Comparison of ENCODE assay signal across 13 mouse cellular contexts in genomic region chr13:93057492-93058260, GRCm38 (mm10).
"Had no signal": no experiment of that assay in that cellular context is flagged by ENCODE, and none has a peak within 500 bp of the region (broad histone marks: within the 10 kb centered on the region; RNA-seq: fewer than 3 reads in every experiment).

No protein-coding gene starts in this region.

- H3K9me3 ChIP-seq: kidney, embryonic 15.5 days; limb, embryonic 13.5 days; stomach, embryonic 15.5 days had no signal

- H3K4me1 ChIP-seq: kidney, embryonic 15.5 days; limb, embryonic 13.5 days; stomach, embryonic 15.5 days had no signal

- H3K27ac ChIP-seq: kidney, embryonic 15.5 days; limb, embryonic 13.5 days; liver, embryonic 14.5 days; stomach, embryonic 15.5 days had no signal

- DNase-seq: kidney, adult 2 months; kidney, postnatal 14 days; left cerebral cortex, postnatal 4 days; lung, adult 2 months; lung, postnatal 36 days; thymus, postnatal 36 days had no signal

- H3K36me3 ChIP-seq: kidney, embryonic 15.5 days; limb, embryonic 13.5 days; stomach, embryonic 15.5 days had no signal

- H3K4me3 ChIP-seq: kidney, embryonic 15.5 days; limb, embryonic 13.5 days; stomach, embryonic 15.5 days had no signal

- ATAC-seq: intestine, embryonic 16.5 days; lung, postnatal 0 days; midbrain, embryonic 16.5 days had no signal

- H3K27me3 ChIP-seq: kidney, embryonic 15.5 days; limb, embryonic 13.5 days; stomach, embryonic 15.5 days had no signal

- H3K9ac ChIP-seq: kidney, embryonic 15.5 days; limb, embryonic 13.5 days; liver, embryonic 14.5 days; stomach, embryonic 15.5 days had no signal

- H3K4me2 ChIP-seq: kidney, embryonic 15.5 days; limb, embryonic 13.5 days; stomach, embryonic 15.5 days had no signal
